Mouse (Mus musculus) midbrain, embryonic 15.5 days (tissue): ENCODE measurements around the gene Mlst8. TPM values are rescaled to one million over a fixed set of nuclear protein-coding genes. Genes with fewer than 3 reads are reported as not detected.
A peak's percentile ranks its signal among the peaks of the same experiment; 100 is the strongest.

Source experiments
- ATAC-seq: fragments of 200-750 bp; cut with Nextera tagmentation; replicated peaks from 2 replicates; pipeline ENCODE4 v1.8.0; 2017; ENCODE audit warnings: moderate TSS enrichment
- H3K27ac ChIP-seq: fragments of 300-500 bp; sonication (generic); 2 replicates; pipeline ENCODE4 v1.5.1; 2015; ENCODE audit warnings: mild to moderate bottlenecking, inconsistent platforms
- H3K27me3 ChIP-seq: fragments of 300-500 bp; sonication (generic); replicated peaks from 2 replicates; pipeline ENCODE4 v1.6.1; 2015; ENCODE audit warnings: inconsistent platforms
- H3K36me3 ChIP-seq: fragments of 300-500 bp; sonication (generic); replicated peaks from 2 replicates; pipeline ENCODE4 v1.6.1; 2015; ENCODE audit warnings: inconsistent platforms
- H3K4me1 ChIP-seq: fragments of 300-500 bp; sonication (generic); 2 replicates; pipeline ENCODE4 v1.6.1; 2015; ENCODE audit warnings: inconsistent platforms
- H3K4me2 ChIP-seq: fragments of 300-500 bp; sonication (generic); 2 replicates; pipeline ENCODE4 v1.6.1; 2015; ENCODE audit warnings: inconsistent platforms, mild to moderate bottlenecking, moderate library complexity
- H3K4me3 ChIP-seq: fragments of 300-500 bp; sonication (generic); 2 replicates; pipeline ENCODE4 v1.5.1; 2015; ENCODE audit warnings: mild to moderate bottlenecking, inconsistent platforms
- H3K9ac ChIP-seq: fragments of 300-500 bp; sonication (generic); 2 replicates; pipeline ENCODE4 v1.6.1; 2015; ENCODE audit warnings: mild to moderate bottlenecking, inconsistent platforms
- H3K9me3 ChIP-seq: fragments of 300-500 bp; sonication (generic); 2 replicates; pipeline ENCODE4 v1.6.1; 2016; ENCODE audit warnings: inconsistent platforms
- WGBS: fragments of 180-500 bp; shearing (Covaris S2); methylation state at CpG from one replicate; pipeline ENCODE4 v1.1.7; 2015; ENCODE audit warnings: mixed read lengths; 5-methylcytosine and 5-hydroxymethylcytosine counted together
- polyA plus RNA-seq: library from polyadenylated mRNA; unstranded; fragments of >200 nt; fragmentation: Nextera tagmentation; extraction: Ambion mirVana; gene quantifications from 2 replicates; pipeline ENCODE4 v1.2.1, GENCODE M21; 2015

Gene Mlst8
- polyA plus RNA-seq, 1 experiment from 2014 or later, result 40.6 TPM

DNA sequence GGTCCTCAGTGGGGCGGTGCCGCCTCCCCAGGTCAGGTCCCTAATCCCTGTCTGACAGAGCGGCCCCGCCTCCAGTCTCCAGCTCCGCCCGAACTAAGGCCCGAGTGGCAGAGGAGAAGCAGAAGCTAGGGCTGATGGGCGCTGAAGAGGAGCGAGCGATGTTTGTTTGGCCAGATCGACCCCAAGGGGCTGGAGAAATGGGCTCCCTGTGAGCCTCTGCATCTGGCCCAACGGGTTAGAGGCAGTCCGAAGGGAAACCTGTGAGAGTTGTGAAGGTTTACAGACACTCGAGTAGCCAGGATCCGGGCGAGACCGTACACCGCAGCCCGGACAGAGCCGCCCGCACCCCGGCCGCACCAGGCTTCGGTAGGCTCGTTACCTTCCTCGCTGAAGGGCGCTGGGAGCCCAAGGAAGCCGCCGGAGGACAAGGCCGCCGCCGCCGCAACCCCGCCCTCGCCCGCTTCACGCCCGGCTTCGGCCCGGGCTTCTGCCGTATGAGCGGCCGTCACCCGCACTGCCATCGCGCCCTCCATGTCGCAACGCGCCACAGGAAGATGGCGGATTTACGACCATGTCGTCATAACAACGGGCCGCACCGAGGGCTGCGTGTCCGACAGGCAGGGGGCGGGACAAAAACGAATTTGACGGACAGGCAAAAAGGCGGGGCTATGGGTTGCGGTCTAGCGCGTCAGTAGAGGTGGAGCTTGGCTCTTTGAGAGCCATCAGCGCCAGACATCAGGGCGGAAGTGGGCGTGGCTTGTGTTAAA lies 23.9 kb downstream of the Mlst8 start:
- H3K27me3 ChIP-seq, result no peaks in the 10 kb centered on the region
- peaks cover 2% of the 10 kb centered on the region for H3K36me3 ChIP-seq
- WGBS, result under 1% methylated on average over 67 of the region's 67 CpGs
- peak overlapping the region; percentile 88 for H3K4me3 ChIP-seq
- peak overlapping the region; percentile 92 for H3K27ac ChIP-seq
- no peaks in the 10 kb centered on the region for H3K9me3 ChIP-seq
- ATAC-seq, result peak; percentile 95
- H3K9ac ChIP-seq, result peak overlapping the region; percentile 82
- H3K4me2 ChIP-seq, result peak overlapping the region; percentile 82
- peaks cover 15% of the 10 kb centered on the region for H3K4me1 ChIP-seq

DNA sequence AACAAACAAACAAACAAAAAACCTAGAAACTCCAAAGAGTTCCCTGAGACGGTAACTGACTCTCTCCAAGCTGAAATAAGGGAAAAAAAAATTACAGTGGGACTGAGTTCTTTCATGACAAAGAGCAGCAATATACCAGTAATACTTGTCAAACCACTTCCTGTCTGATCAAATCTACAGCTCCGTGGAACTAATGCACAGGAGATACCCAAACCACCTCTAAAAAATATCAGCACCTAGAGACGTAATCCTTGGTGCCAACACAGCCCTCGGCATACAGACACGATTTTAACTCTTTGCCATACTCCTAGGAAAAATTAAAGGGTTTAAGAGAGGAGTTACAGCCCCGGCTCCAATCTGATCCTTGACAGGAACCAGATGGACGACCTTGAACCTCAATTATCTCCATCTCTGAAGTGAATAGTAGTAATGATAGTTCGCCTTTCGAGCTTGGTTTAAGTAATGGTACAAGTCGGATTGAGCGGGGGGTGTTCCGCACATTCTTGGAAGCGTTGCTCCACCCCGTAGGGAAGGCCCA lies 24.6 kb downstream of the Mlst8 start:
- Histone ChIP-seq H3K9ac (peak overlapping the region; percentile 82), H3K4me2 (peak overlapping the region; percentile 82), H3K36me3 (peaks cover 5% of the 10 kb centered on the region), H3K4me1 (peaks cover 15% of the 10 kb centered on the region), H3K4me3 (peak overlapping the region; percentile 88), H3K27ac (peak overlapping the region; percentile 92), H3K9me3 (no peaks in the 10 kb centered on the region), H3K27me3 (no peaks in the 10 kb centered on the region)
- ATAC-seq, result no peak
- 10% methylated on average over 14 of the region's 14 CpGs for WGBS

DNA sequence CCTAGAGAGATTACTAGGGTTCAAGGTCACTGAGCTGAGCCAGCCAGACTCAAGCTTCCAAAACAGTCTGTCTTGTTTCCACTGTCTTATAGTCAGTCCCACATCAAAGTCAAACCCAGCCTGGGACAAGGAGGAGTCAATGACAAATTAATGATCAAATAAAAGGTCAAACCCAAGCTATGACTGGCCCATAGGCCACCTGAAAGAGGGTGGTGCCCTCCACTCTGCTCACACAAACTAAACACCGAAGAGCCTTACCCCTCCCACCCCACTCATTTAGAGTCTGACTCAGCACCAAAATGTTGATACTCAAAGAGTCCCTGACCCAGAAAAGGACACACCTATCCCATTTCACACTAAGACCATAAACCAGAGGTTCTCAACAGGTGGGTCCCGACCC lies 25.5 kb downstream of the Mlst8 start:
- H3K36me3 ChIP-seq, result peaks cover 9% of the 10 kb centered on the region
- no peak overlapping the region for H3K27ac ChIP-seq
- H3K4me3 ChIP-seq, result no peak overlapping the region
- 92% methylated on average over 2 of the region's 2 CpGs for WGBS
- no peaks in the 10 kb centered on the region for H3K27me3 ChIP-seq
- no peak for ATAC-seq
- H3K9ac ChIP-seq, result no peak overlapping the region
- peaks cover 15% of the 10 kb centered on the region for H3K4me1 ChIP-seq
- H3K4me2 ChIP-seq, result peak overlapping the region; percentile 82; the same call in 1 of the 2 replicates
- H3K9me3 ChIP-seq, result no peaks in the 10 kb centered on the region

DNA sequence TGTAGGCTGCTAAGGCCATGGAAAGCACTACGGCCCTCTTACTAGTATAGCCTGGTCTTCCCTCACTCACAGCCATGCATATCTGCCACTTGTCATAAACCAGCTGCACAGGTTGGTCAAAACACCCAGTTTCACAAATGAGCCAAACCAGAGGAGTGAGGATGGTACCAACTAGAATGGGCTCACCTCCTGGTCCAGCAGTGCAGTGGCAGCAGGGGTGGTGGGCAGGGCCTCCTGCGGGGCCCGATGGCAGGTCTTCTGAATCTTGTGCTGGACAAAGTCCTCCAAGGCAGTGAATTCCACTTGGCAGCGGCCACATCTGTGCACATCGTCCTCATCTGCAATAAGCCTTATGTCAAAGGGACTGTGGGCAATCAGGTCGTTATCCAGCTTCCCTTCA lies 27.7 kb downstream of the Mlst8 start:
- Histone ChIP-seq H3K27me3 (no peaks in the 10 kb centered on the region), H3K9me3 (no peaks in the 10 kb centered on the region), H3K27ac (no peak overlapping the region), H3K4me2 (no peak overlapping the region), H3K9ac (no peak overlapping the region), H3K4me1 (peaks cover 15% of the 10 kb centered on the region), H3K36me3 (peaks cover 21% of the 10 kb centered on the region), H3K4me3 (no peak overlapping the region)
- ATAC-seq, result no peak
- 97% methylated on average over 6 of the region's 6 CpGs for WGBS

DNA sequence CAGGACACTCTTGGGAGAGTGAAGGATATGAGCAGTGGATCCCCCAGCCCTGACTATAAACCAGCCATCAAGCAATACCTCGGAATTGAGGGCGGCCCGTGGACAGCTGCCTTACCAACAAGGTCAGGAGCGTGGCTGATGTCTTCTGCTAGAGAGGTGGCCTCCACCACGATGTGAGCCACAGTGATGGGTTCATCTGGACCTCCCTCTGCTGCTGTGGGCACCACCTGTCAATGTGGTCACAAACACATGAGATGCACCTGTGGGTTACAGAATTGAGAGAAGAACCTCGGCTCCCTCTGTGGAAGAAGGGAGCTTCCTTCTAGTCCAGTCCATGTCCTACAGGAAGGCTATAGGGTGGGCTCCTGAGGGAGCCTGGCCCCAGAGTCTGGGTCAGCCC lies 29.4 kb downstream of the Mlst8 start:
- H3K27me3 ChIP-seq, result no peaks in the 10 kb centered on the region
- no peak overlapping the region for H3K9ac ChIP-seq
- WGBS, result 92% methylated on average over 6 of the region's 6 CpGs
- no peak overlapping the region for H3K4me3 ChIP-seq
- no peak for ATAC-seq
- H3K4me2 ChIP-seq, result no peak overlapping the region
- H3K4me1 ChIP-seq, result peaks cover 15% of the 10 kb centered on the region
- no peaks in the 10 kb centered on the region for H3K9me3 ChIP-seq
- H3K36me3 ChIP-seq, result peaks cover 37% of the 10 kb centered on the region
- no peak overlapping the region for H3K27ac ChIP-seq

DNA sequence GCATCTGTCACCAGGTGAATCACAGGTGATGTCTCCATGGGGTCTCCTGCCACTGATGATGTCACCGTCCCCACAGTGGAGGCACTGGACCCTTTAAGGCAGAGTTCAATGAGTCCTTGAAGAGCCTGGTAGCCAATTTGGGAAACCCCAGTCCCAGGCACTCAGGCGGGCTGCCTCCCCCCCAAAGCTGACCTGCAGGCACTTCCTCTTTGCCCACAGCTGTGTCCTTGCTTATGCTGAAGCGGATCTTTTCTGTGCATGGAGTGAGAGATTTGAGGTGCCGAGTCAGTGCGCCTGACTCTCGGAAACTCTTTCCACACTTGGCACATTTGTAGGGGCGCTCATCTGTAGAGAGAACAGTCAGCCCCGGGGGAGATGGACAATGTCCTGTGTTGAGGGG lies 32.3 kb downstream of the Mlst8 start:
- peaks cover 50% of the 10 kb centered on the region for H3K36me3 ChIP-seq

DNA sequence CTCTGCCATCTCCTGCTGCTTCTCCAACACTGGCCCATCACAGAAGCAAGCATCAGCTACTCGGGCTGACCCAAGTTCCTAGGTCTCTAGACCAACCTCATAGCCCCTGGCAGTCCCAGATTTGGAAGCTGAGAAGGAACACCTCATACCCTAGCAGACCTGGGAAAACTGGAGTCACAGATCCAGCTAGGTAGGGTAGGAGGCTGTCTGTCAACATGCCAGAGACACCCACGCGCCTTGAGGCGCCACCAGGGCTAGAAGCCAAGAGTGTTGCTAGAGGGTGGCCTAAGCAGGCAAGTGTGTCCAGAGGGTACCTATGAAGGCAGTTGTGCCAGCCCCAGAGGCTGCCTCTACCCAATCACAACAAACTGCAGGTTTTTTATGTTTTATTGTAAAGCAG lies 35.5 kb downstream of the Mlst8 start:
- Histone ChIP-seq H3K27ac (no peak overlapping the region), H3K4me3 (no peak overlapping the region), H3K4me1 (no peaks in the 10 kb centered on the region), H3K9ac (no peak overlapping the region), H3K9me3 (no peaks in the 10 kb centered on the region), H3K27me3 (no peaks in the 10 kb centered on the region), H3K4me2 (no peak overlapping the region), H3K36me3 (peaks cover 62% of the 10 kb centered on the region)
- no peak for ATAC-seq
- 94% methylated on average over 4 of the region's 4 CpGs for WGBS

More for the DNA sequence above, 32.3 kb downstream of the Mlst8 start:
- no peak overlapping the region for H3K9ac ChIP-seq
- no peak overlapping the region for H3K4me3 ChIP-seq
- no peaks in the 10 kb centered on the region for H3K4me1 ChIP-seq
- no peak overlapping the region for H3K4me2 ChIP-seq
- H3K27me3 ChIP-seq, result no peaks in the 10 kb centered on the region
- no peak overlapping the region for H3K27ac ChIP-seq
- H3K9me3 ChIP-seq, result no peaks in the 10 kb centered on the region
- WGBS, result 90% methylated on average over 8 of the region's 8 CpGs
- no peak for ATAC-seq

DNA sequence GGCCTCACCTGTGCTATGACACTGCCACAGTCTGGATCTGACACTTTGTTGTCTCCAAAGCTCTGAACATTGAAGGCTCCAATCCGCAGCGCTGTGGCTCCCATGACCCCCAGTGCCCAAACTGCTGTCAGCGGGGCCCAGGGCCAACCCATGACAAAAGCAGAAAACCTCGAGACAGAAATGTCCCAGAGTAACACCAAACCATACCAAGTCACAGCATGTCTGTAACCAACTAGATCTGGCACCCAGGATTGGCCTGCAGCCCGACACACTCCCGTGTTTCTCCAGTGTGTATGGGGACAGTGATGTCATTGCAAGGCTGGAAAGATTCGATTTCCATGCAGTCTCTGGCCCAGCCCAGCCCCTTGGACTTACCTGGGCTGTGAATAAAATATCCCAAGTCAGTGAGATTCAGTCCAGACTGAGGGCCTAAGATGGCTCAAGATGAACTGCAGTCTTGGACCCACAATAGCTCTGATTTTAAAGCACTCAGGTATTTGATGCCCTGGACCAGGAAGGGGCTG lies 36.2 kb downstream of the Mlst8 start, which contains the start of gene Dnase1l2:
Dnase1l2 (minus strand) TSS at position 474 of the 524 bp plus-strand sequence.
- no peak for ATAC-seq
- no peak within 1 kb of the TSS for H3K4me3 ChIP-seq
- H3K36me3 ChIP-seq, result peaks cover 55% of the 10 kb centered on the region
- no peak within 1 kb of the TSS for H3K27ac ChIP-seq
- H3K9ac ChIP-seq, result no peak within 1 kb of the TSS
- no peak within 1 kb of the TSS for H3K4me2 ChIP-seq
- H3K4me1 ChIP-seq, result no peaks in the 10 kb centered on the region
- no peaks in the 10 kb centered on the region for H3K27me3 ChIP-seq
- no peaks in the 10 kb centered on the region for H3K9me3 ChIP-seq
- WGBS, result 87% methylated on average over 7 of the region's 7 CpGs

DNA sequence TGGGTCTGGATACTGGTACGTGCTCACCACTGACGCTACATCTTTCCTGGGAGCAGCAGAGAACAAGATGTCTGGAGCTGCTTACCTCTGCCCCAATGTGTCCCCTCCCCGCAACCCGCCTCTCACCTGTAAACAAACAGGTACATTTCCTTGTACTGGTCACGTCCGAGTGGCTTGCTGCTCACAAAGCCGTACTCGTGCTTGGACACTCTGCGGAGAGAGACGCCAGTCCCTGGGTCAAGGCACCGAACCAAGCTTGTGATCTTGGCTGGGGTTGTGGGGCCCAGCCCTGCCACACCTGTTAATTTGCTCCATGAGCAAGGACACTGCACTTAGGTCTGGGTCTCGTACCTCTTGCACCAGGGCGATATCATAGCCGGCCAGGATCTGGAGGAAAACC lies 36.8 kb downstream of the Mlst8 start:
- Histone ChIP-seq H3K9ac (no peak overlapping the region), H3K36me3 (peaks cover 55% of the 10 kb centered on the region), H3K27ac (no peak overlapping the region), H3K9me3 (no peaks in the 10 kb centered on the region), H3K4me1 (no peaks in the 10 kb centered on the region), H3K4me3 (no peak overlapping the region), H3K4me2 (no peak overlapping the region), H3K27me3 (no peaks in the 10 kb centered on the region)
- WGBS, result 92% methylated on average over 14 of the region's 14 CpGs
- no peak for ATAC-seq

DNA sequence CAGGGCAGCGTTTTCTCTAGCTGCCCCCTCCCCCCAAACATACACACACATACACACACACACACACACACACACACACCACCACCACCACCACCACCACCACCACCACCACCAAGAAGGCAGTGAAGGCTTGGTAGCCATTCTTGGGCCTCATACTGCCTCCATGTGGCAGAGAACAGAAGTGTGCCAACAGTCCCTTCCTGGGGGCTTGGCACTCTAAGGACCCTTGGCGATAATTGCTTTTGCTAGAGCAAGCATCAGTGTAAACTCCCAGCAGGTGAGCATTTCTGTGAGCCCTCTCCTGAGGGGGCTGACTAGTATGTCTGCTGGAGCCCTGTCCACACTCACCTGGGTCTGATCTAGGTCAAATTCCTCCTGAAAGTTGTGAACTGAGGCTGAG lies 37.7 kb downstream of the Mlst8 start:
- Histone ChIP-seq H3K27ac (no peak overlapping the region), H3K4me3 (no peak overlapping the region), H3K4me2 (no peak overlapping the region), H3K36me3 (peaks cover 49% of the 10 kb centered on the region), H3K9ac (no peak overlapping the region), H3K4me1 (no peaks in the 10 kb centered on the region), H3K27me3 (no peaks in the 10 kb centered on the region), H3K9me3 (no peaks in the 10 kb centered on the region)
- 58% methylated on average over 2 of the region's 2 CpGs for WGBS
- ATAC-seq, result no peak

DNA sequence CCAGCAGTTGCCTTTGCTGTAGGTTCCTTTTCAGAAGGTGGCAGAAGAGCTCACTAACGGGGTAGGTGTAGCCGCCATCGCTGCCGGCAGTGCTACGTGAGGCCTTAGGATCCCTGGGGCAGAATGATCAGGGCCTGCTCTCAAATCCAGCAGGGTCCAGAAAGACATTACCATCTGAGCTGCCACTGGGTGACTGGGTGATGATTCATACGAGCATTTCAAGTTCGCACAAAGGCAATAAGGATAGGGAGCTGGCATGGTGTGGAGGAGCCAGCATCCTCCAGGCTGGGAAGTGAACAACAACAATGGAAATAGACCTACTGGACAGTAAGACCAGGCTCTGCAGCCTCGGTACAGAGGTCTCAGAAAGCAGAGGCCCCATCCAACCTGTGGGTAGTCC lies 38.5 kb downstream of the Mlst8 start:
- H3K27ac ChIP-seq, result no peak overlapping the region
- no peaks in the 10 kb centered on the region for H3K27me3 ChIP-seq
- peaks cover 41% of the 10 kb centered on the region for H3K36me3 ChIP-seq
- WGBS, result 90% methylated on average over 8 of the region's 8 CpGs
- no peaks in the 10 kb centered on the region for H3K9me3 ChIP-seq
- no peaks in the 10 kb centered on the region for H3K4me1 ChIP-seq
- no peak overlapping the region for H3K4me2 ChIP-seq
- ATAC-seq, result no peak
- no peak overlapping the region for H3K9ac ChIP-seq
- no peak overlapping the region for H3K4me3 ChIP-seq

DNA sequence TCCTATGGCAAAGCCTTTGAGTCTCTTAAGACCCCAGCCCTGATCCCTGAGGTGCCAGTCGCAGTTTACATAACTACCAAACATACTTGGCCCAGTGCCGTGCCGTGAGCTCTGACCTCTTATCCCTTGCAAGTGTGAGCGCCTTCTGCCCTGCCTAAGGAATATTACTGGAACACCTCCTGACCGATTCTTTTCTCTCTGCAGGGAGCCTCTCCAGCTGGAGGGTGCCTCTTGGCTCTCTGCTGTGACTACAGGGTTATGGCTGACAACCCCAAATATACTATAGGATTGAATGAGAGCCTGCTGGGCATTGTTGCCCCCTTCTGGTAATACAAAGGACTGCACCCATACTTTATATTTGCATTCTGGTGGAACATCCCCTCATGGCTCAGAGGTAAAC lies 41.9 kb downstream of the Mlst8 start:
- 75% methylated on average over 5 of the region's 5 CpGs for WGBS
- Histone ChIP-seq H3K4me3 (no peak overlapping the region), H3K4me1 (no peaks in the 10 kb centered on the region), H3K27ac (no peak overlapping the region), H3K9ac (no peak overlapping the region), H3K9me3 (no peaks in the 10 kb centered on the region), H3K4me2 (no peak overlapping the region), H3K27me3 (no peaks in the 10 kb centered on the region), H3K36me3 (peaks cover 20% of the 10 kb centered on the region)
- ATAC-seq, result no peak; the same call in 1 of the 2 replicates
